Mouse (Mus musculus): ENCODE data around the gene Dhrs3. TPM values are rescaled to one million over a fixed set of nuclear protein-coding genes. Genes with fewer than 3 reads are reported as not detected.

The Dhrs3 gene
- 224 and 227 TPM in 2 replicates for polyA plus RNA-seq (2012; rRNA removed)

DNA sequence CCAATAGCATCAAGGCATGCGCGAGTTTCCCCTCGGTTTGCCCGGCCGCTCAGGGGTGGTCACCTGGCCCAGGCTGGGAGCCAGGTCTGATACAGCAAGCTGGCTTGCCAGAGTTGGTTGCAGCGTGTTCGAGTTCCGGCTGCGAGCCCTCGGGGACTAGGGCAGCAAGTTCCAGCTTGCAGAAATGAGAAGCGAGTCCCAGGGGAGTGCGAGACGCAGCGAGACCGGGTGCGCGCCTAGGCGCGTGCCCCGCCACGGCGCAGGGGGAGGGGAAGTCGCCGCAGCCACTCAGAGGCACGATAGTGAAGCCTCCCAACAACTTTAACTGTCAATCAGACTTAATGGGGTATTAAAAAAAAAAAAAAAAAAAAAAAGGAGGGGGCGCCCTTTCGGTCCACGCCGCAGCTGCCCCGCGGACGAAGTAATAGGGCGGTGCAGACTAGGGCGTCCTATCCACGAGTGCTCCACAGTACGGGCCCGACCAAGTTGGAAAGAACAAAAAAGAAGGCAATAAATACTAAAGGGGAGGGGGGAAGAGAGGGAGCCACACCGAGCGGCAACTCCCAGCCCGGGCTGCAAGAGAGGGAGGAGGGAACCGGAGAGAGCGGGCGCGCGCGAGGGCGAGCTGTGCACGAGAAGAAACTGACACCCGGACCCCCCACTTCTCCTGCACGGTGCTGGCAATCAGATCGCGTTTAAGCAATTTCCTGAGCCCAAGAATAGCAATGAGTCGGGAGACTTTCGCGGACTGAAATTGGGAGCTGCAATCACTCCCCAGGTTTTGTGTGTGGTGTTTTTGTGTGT is at the start of gene Dhrs3:
Dhrs3 (plus strand) TSS at position 695 of the 804 bp plus-strand sequence.
- peaks cover 31% of the 10 kb centered on the region for H3K4me1 ChIP-seq (replicated peaks; ENCODE audit: control insufficient read depth, insufficient read depth, low read length)
- no peak; the same call in 1 of the 2 replicates for TF ChIP-seq CTCF (IDR thresholded peaks at IDR 0.05; ENCODE audit: borderline replicate concordance, control insufficient read depth, extremely low read depth, insufficient read depth, low read length, poor library complexity)
- TF ChIP-seq POLR2A (IDR thresholded peaks at IDR 0.05; ENCODE audit: control insufficient read depth, extremely low read depth, insufficient read depth, low read length, poor library complexity): peak; percentile 50; the same call in 1 of the 2 replicates
- WGBS: under 1% methylated on average over 55 of the region's 55 CpGs
- no peaks in the 10 kb centered on the region for H3K36me3 ChIP-seq (ENCODE audit: control insufficient read depth, insufficient read depth, low read length)
- peak within 1 kb of the TSS; percentile 81 for H3K4me3 ChIP-seq (ENCODE audit: control insufficient read depth, insufficient read depth, low read length)
- peak within 1 kb of the TSS; percentile 90 for H3K27ac ChIP-seq (ENCODE audit: control insufficient read depth, insufficient read depth, low read length)
- no peaks in the 10 kb centered on the region for H3K27me3 ChIP-seq (ENCODE audit: control insufficient read depth, insufficient read depth, low read length)
- DNase-seq: peak; percentile 87

DNA sequence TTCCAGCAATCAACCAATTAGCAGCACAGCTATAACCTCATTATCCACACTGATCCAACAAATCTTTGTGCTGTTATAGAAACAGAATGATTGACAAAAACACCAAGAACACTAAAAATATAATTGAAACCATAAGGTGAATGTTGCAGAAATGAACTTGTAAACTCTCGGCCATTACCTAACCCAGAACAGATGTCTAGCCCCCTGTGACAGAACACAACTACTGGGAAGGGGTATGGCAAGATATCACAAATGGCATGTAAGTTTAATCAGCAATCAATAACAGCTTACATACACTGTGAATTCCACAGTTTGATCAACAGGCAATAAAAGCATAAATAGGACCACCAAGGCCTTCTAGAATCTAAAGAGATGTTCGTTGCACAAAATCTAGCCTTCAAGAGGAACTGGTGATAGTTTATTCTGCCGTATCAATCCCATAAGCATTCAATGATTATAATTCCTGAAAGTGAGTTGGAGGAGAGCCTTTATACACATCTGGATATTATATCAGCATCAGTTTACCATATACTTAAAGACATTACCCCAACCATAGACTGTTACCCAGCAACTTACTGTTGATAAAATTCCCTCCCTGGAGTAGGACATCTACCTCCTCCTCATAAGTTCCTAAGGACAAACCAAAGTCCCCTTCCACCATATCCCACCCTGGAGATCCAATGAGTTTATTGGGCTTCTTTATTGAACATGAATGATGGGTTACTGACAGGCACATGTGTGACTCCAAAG is 30.7 kb upstream of the Dhrs3 start:
- WGBS: 95% methylated on average over 3 of the region's 3 CpGs
- no peak overlapping the region for H3K27ac ChIP-seq (ENCODE audit: control insufficient read depth, insufficient read depth, low read length)
- H3K36me3 ChIP-seq (ENCODE audit: control insufficient read depth, insufficient read depth, low read length): no peaks in the 10 kb centered on the region
- no peak for DNase-seq
- H3K27me3 ChIP-seq (ENCODE audit: control insufficient read depth, insufficient read depth, low read length): no peaks in the 10 kb centered on the region
- TF ChIP-seq CTCF (IDR thresholded peaks at IDR 0.05; ENCODE audit: borderline replicate concordance, control insufficient read depth, extremely low read depth, insufficient read depth, low read length, poor library complexity) (no peak), POLR2A (IDR thresholded peaks at IDR 0.05; ENCODE audit: control insufficient read depth, extremely low read depth, insufficient read depth, low read length, poor library complexity) (no peak)
- no peaks in the 10 kb centered on the region for H3K4me1 ChIP-seq (replicated peaks; ENCODE audit: control insufficient read depth, insufficient read depth, low read length)
- no peak overlapping the region for H3K4me3 ChIP-seq (ENCODE audit: control insufficient read depth, insufficient read depth, low read length)

- no peak overlapping the region for H3K4me3 ChIP-seq (ENCODE audit: control insufficient read depth, insufficient read depth, low read length)
- no peaks in the 10 kb centered on the region for H3K36me3 ChIP-seq (ENCODE audit: control insufficient read depth, insufficient read depth, low read length)
- no peak for TF ChIP-seq CTCF (IDR thresholded peaks at IDR 0.05; ENCODE audit: borderline replicate concordance, control insufficient read depth, extremely low read depth, insufficient read depth, low read length, poor library complexity)
- TF ChIP-seq POLR2A (IDR thresholded peaks at IDR 0.05; ENCODE audit: control insufficient read depth, extremely low read depth, insufficient read depth, low read length, poor library complexity): no peak
- no peak overlapping the region for H3K27ac ChIP-seq (ENCODE audit: control insufficient read depth, insufficient read depth, low read length)
- no peak for DNase-seq
- H3K27me3 ChIP-seq (ENCODE audit: control insufficient read depth, insufficient read depth, low read length): no peaks in the 10 kb centered on the region
- no peaks in the 10 kb centered on the region for H3K4me1 ChIP-seq (replicated peaks; ENCODE audit: control insufficient read depth, insufficient read depth, low read length)
- WGBS: 94% methylated on average over 5 of the region's 5 CpGs
Observed at GRCm38 (mm10) chr4:144867926-144868325, 24.7 kb upstream of the Dhrs3 start.

- no peak for DNase-seq
- Histone ChIP-seq H3K27me3 (ENCODE audit: control insufficient read depth, insufficient read depth, low read length) (no peaks in the 10 kb centered on the region), H3K36me3 (ENCODE audit: control insufficient read depth, insufficient read depth, low read length) (no peaks in the 10 kb centered on the region), H3K4me3 (ENCODE audit: control insufficient read depth, insufficient read depth, low read length) (no peak overlapping the region), H3K4me1 (replicated peaks; ENCODE audit: control insufficient read depth, insufficient read depth, low read length) (no peaks in the 10 kb centered on the region), H3K27ac (ENCODE audit: control insufficient read depth, insufficient read depth, low read length) (no peak overlapping the region)
- TF ChIP-seq CTCF (IDR thresholded peaks at IDR 0.05; ENCODE audit: borderline replicate concordance, control insufficient read depth, extremely low read depth, insufficient read depth, low read length, poor library complexity) (no peak), POLR2A (IDR thresholded peaks at IDR 0.05; ENCODE audit: control insufficient read depth, extremely low read depth, insufficient read depth, low read length, poor library complexity) (no peak)
- 94% methylated on average over 4 of the region's 4 CpGs for WGBS
Observed at GRCm38 (mm10) chr4:144868584-144868983, 24.0 kb upstream of the Dhrs3 start.

DNA sequence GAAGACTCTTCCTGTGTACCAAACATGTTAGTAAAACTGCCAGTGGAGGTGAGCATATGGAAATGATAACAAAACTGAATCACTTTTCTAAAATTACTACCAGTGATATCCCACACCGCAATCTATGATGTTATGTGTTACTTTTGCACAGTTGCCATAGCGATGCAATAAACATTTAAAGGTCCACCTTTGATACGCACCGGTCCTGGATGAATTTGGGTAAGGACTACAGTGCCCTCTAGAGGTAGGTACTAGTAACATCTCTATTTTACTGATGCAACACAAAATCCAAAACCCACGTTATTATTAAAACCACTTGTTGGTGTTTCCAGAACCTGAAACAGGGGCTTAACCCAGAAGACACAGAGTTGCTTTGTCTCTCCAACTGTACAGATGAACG is 19.7 kb upstream of the Dhrs3 start:
- H3K27me3 ChIP-seq (ENCODE audit: control insufficient read depth, insufficient read depth, low read length): no peaks in the 10 kb centered on the region
- no peak overlapping the region for H3K27ac ChIP-seq (ENCODE audit: control insufficient read depth, insufficient read depth, low read length)
- no peak for DNase-seq
- WGBS: 55% methylated on average over 6 of the region's 6 CpGs
- no peaks in the 10 kb centered on the region for H3K4me1 ChIP-seq (replicated peaks; ENCODE audit: control insufficient read depth, insufficient read depth, low read length)
- TF ChIP-seq POLR2A (IDR thresholded peaks at IDR 0.05; ENCODE audit: control insufficient read depth, extremely low read depth, insufficient read depth, low read length, poor library complexity): no peak
- no peak for TF ChIP-seq CTCF (IDR thresholded peaks at IDR 0.05; ENCODE audit: borderline replicate concordance, control insufficient read depth, extremely low read depth, insufficient read depth, low read length, poor library complexity)
- H3K4me3 ChIP-seq (ENCODE audit: control insufficient read depth, insufficient read depth, low read length): no peak overlapping the region
- H3K36me3 ChIP-seq (ENCODE audit: control insufficient read depth, insufficient read depth, low read length): no peaks in the 10 kb centered on the region

GRCm38 (mm10) chr4:144875576-144876093 is 17.0 kb upstream of the Dhrs3 start:
- WGBS: 82% methylated on average over 2 of the region's 2 CpGs
- Histone ChIP-seq H3K27ac (ENCODE audit: control insufficient read depth, insufficient read depth, low read length) (no peak overlapping the region), H3K27me3 (ENCODE audit: control insufficient read depth, insufficient read depth, low read length) (no peaks in the 10 kb centered on the region), H3K4me3 (ENCODE audit: control insufficient read depth, insufficient read depth, low read length) (no peak overlapping the region), H3K36me3 (ENCODE audit: control insufficient read depth, insufficient read depth, low read length) (no peaks in the 10 kb centered on the region), H3K4me1 (replicated peaks; ENCODE audit: control insufficient read depth, insufficient read depth, low read length) (no peaks in the 10 kb centered on the region)
- TF ChIP-seq CTCF (IDR thresholded peaks at IDR 0.05; ENCODE audit: borderline replicate concordance, control insufficient read depth, extremely low read depth, insufficient read depth, low read length, poor library complexity) (no peak), POLR2A (IDR thresholded peaks at IDR 0.05; ENCODE audit: control insufficient read depth, extremely low read depth, insufficient read depth, low read length, poor library complexity) (no peak)
- DNase-seq: no peak

Measured in thymus, adult 2 months (tissue).